Mouse (Mus musculus) natural killer cell, adult 2 months (primary cell): ENCODE results near the gene Nos1ap.

ENCODE experiments used
- DNase-seq, 2 experiments: peaks; one replicate each; pipeline ENCODE4 v3.0.0; 2022; ENCODE audit warnings: low spot score in 2 of 2

The Nos1ap gene

GRCm38 (mm10) chr1:170301686-170302085 is 288.0 kb downstream of the Nos1ap start:
- no peak for DNase-seq

DNA sequence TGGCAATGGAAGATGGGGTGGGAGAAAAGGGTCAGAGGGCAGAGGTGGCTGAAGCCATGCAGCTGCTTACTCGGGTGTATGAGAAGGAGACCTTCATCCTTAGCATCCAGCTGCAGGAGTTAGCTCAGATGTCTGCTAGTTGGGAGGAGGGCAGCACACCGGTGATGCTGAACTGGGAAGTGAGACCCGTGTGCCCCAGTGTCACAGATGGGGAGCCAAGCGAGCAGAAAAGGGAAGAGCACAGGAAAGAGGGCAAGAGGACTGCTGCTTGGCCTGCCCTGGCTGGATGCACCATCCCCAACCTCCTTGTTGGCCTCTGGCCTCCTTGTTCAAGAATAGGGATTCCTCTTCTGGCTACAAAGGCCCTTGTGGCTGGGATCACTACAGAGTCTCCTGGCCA is 290.2 kb downstream of the Nos1ap start:
- DNase-seq: no peak

DNA sequence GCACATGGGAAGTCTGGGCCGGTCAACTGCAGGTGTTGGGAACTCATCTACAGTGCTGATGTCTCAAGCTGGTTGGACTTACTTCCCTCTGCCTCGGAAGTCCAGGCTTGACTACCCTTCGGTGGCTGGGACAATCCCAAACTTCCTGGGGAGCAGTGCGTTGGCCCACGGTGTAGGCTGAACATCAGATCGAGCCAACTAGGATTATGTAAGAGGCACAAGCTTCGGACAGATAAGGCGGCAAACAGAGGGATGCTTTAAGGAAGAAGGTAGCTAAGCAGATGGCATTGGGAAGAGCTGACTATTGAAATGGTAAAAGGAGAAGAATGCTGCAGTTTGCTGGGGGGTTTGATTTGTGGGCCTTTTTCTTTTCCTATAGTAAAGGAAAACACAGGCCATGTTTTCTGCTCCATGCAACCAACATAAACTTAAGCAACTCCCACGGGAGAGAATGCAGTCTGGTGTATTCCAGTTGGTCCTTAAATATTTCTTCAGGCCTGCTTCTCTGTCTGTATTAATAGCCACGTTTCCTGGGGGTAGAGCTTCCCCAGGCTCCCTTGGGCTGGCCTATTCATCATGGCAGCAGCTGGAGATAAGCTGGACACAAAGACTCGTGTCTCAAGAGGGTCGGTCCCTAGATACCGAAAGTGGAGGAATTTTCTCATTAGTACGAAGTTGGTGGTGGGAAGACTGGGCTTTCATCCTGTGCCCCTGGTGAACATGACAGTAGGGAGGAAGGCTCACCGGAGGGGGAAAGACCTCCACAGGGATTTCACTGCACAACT is 294.7 kb downstream of the Nos1ap start:
- no peak for DNase-seq

DNA sequence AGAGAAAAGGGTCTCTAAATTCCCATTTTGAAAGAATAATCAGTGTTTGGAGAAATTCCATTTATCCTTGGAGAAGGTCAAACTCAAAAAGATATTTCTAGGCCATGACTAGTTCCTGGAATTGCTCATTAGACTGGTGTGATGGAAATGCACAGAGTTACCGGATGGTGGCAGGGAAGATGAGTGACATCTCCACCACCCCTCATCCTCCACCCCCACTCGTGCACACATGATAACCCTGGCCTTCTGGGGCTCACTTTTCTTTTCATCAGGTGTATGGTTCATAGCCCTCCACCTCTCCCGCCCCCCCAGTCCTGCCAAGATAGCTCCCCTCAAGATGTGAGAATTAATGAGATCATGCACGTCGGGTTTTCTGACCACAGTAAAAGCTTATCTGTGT is 296.4 kb downstream of the Nos1ap start:
- DNase-seq: no peak

DNA sequence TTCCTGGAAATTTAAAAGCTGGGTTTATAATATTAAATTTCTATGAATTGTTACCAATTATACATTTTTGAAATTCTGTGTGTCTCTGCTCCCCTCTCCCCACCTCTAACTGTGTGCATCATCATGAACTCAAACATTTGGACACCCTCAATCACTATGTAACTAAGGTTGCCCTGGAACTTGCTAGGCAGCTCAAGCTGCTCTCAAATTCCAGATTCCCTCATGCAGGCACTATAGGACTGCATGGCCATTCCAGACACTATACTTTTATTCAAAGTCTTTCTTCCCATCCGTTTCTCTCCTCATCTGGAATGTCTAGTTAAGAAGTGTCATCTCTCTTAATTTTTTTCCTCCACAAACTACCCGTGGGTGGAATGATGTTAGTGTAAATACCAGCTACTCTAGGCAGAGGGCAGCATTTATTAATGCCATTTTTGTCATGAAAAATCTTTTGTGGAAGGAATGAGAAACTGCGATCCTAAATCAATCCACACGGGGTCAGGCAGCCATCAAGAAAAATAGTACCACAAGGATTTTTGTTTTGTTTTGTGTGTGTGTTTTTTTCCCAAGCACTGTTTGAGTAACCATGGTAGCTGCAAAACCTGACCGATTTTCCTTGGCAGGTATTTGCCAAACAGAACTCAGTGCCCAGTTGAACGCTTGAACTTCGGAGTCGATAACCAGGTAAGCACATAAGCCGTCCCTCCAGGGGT is 297.3 kb downstream of the Nos1ap start:
- DNase-seq: peak; percentile 20 to 35

- no peak for DNase-seq
These were observed 307.1 kb downstream of the Nos1ap start for GRCm38 (mm10) chr1:170282415-170283129.

- peak; percentile 62 to 80 for DNase-seq
These were observed 312.6 kb downstream of the Nos1ap start, which contains the start of gene Sh2d1b1 for GRCm38 (mm10) chr1:170277016-170277415. Gene Sh2d1b1 (plus strand): TSS chr1:170277320.

- DNase-seq: peak; percentile 31 to 57
These were observed 316.4 kb downstream of the Nos1ap start for GRCm38 (mm10) chr1:170273252-170273651.

DNA sequence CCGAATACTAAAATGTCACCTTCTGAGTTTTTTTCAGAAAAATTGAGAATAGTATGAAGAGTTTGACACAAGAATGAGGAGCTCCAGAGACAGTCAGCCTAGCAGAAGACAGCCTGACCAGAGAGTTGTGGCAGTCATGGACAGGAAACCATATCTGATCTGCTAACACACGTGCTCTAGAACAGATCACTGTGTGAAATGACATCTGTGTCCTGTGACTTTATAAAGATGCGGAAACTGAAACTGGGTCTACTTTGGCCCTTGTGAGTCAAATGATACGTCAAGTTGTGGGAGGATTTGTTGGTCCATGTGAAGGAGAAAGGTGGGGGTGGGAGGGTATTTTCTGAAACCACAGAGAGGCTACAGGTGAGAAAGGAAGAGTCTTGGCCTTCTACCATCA is 319.0 kb downstream of the Nos1ap start:
- DNase-seq: peak; percentile 61 to 78

DNA sequence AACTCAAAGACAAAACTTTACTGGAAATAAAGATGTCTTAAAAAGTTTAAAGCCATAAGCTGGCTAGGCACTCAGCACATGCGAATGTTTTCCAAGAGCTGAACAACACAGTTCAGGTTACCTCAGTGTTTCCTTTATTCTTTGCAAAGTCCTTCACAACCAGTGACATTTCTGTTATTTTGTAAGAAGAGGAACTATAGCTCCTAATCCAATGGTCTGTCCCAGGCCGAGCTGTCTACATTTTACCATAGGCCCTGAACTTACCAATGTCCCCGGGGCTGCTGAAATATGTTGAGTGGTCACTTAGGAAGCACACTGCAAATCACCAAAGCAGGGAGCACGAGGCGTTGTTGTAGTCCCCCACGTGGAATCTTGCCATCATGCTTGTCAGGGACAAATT is 319.4 kb downstream of the Nos1ap start:
- no peak for DNase-seq

- DNase-seq: peak; percentile 86 to 88
These were observed 334.1 kb downstream of the Nos1ap start for GRCm38 (mm10) chr1:170255560-170255910.

GRCm38 (mm10) chr1:170254893-170255559 is 334.6 kb downstream of the Nos1ap start:
- no peak for DNase-seq
